Comparison of ENCODE assay signal across 8 mouse cellular contexts in the genomic region with DNA sequence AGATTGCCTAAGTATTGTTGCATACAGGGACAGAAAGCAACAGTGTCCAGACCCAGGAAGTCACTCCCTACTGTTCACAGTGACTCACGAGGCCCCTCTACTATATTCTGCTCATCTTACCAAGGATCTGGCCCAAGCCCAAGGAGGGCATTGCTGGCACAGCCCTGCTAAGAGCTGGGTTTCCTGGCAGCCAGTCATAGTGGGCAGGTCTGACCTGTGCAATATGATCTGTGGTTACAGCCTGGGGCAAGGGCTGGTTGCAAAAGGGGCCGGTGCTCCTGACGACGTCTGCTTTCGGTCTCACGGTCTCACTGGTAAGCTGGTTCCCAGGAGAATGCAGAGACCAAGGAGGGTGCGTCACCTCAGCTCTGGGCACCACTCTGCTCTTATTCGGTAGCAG. TPM values are rescaled to one million over a fixed set of nuclear protein-coding genes. Genes with fewer than 3 reads are reported as not detected.
A peak's percentile ranks its signal among the peaks of the same experiment; 100 is the strongest.
DNase-seq lines count a peak whose midpoint lies in the region; ATAC-seq and TF ChIP-seq lines count a peak whose summit lies in the region.

No protein-coding gene starts in this region.

- no peak overlapping the region for H3K4me3 ChIP-seq in liver, embryonic 12.5 days
- no peak overlapping the region for H3K4me3 ChIP-seq in lung, adult 2 months (replicated peaks; ENCODE audit: extremely low read depth, low read depth, low read length)

- no peak overlapping the region for H3K27ac ChIP-seq in liver, embryonic 12.5 days

- H3K4me1 ChIP-seq in liver, embryonic 12.5 days, result peaks cover 6% of the 10 kb centered on the region
- H3K4me1 ChIP-seq in lung, adult 2 months (ENCODE audit: control insufficient read depth, insufficient read depth, low read length), result no peaks in the 10 kb centered on the region; the same call in none of the 2 replicates

- H3K9ac ChIP-seq in liver, embryonic 12.5 days, result no peak overlapping the region

- no peak for TF ChIP-seq CTCF in lung, adult 2 months (IDR thresholded peaks at IDR 0.05; ENCODE audit: insufficient read depth, low read length)

- H3K4me2 ChIP-seq in liver, embryonic 12.5 days, result 0 out of 2 replicates have a peak overlapping the region, but pooled peaks have one; percentile 1

- no peak for ATAC-seq in liver, embryonic 12.5 days
- ATAC-seq in common myeloid progenitor, adult 5-6 weeks (replicated peaks; ENCODE audit: low read depth, poor library complexity, severe bottlenecking), result peak; percentile 96

- no peak for DNase-seq in liver
- peak; percentile 77 for DNase-seq in heart, postnatal 4 days
- peak; percentile 70 for DNase-seq in lung, adult 2 months
- peak; percentile 56 for DNase-seq in urinary bladder, postnatal 25 days (ENCODE audit: low spot score)
- DNase-seq in thymus, postnatal 10 days (ENCODE audit: low spot score in 2 of 2), result no peak
- no peak for DNase-seq in spleen, adult 12 weeks (ENCODE audit: low spot score)

- peaks cover 10% of the 10 kb centered on the region for H3K27me3 ChIP-seq in liver, embryonic 12.5 days (replicated peaks)

- WGBS in liver, embryonic 12.5 days (ENCODE audit: insufficient replicate concordance), result 22% methylated on average over 8 of the region's 8 CpGs
- 17% methylated on average over 8 of the region's 8 CpGs for WGBS in lung, adult 2 months

- H3K9me3 ChIP-seq in liver, embryonic 12.5 days (replicated peaks), result no peaks in the 10 kb centered on the region

- H3K36me3 ChIP-seq in liver, embryonic 12.5 days, result no peaks in the 10 kb centered on the region

- TF ChIP-seq POLR2A in lung, adult 2 months (IDR thresholded peaks at IDR 0.05; ENCODE audit: borderline replicate concordance, extremely low read depth, low read depth, low read length), result peak; percentile 18; the same call in 1 of the 2 replicates

RNA-seq across cellular contexts. Expression of a gene that starts 8.1 kb away (rescaled TPM):
- polyA plus RNA-seq in liver, embryonic 12.5 days (2016; fragmentation: Nextera tagmentation; extraction: Ambion mirVana), result 0.07 TPM in 1 of 2 replicates, not detected in the other
- total RNA-seq in common myeloid progenitor, adult 5-6 weeks (2017), result 0.05 TPM in 1 of 2 replicates, not detected in the other
- not detected for total RNA-seq in heart, postnatal 4 days (2021)
- 1.6 and 3.0 TPM in 2 replicates for polyA plus RNA-seq in lung, adult 2 months (2012; rRNA removed)

RNA-seq across cellular contexts. Expression of a gene that starts 25.6 kb away (rescaled TPM):
- 9.8 and 10.3 TPM in 2 replicates for polyA plus RNA-seq in liver, embryonic 12.5 days (2016; fragmentation: Nextera tagmentation; extraction: Ambion mirVana)
- total RNA-seq in common myeloid progenitor, adult 5-6 weeks (2017), result 12.8 and 22.5 TPM in 2 replicates
- 10 to 100 TPM; 13.9 to 14.0 TPM for total RNA-seq in heart, postnatal 4 days (2021)
- polyA plus RNA-seq in lung, adult 2 months (2012; rRNA removed), result 24.1 and 25.9 TPM in 2 replicates

RNA-seq across cellular contexts. Expression of a gene that starts 25.8 kb away (rescaled TPM):
- polyA plus RNA-seq in liver, embryonic 12.5 days (2016; fragmentation: Nextera tagmentation; extraction: Ambion mirVana), result 0.44 and 0.77 TPM in 2 replicates
- total RNA-seq in common myeloid progenitor, adult 5-6 weeks (2017), result 0.18 TPM in 1 of 2 replicates, not detected in the other
- total RNA-seq in heart, postnatal 4 days (2021), result not detected
- polyA plus RNA-seq in lung, adult 2 months (2012; rRNA removed), result 47.7 and 51.0 TPM in 2 replicates

RNA-seq across cellular contexts. Expression of a gene that starts 33.3 kb away (rescaled TPM):
- not detected in 2 replicates for polyA plus RNA-seq in liver, embryonic 12.5 days (2016; fragmentation: Nextera tagmentation; extraction: Ambion mirVana)
- total RNA-seq in common myeloid progenitor, adult 5-6 weeks (2017), result not detected in 2 replicates
- total RNA-seq in heart, postnatal 4 days (2021), result not detected
- polyA plus RNA-seq in lung, adult 2 months (2012; rRNA removed), result 1.1 and 1.9 TPM in 2 replicates

RNA-seq across cellular contexts. Expression of a gene that starts 54.4 kb away (rescaled TPM):
- 11.6 and 13.2 TPM in 2 replicates for polyA plus RNA-seq in liver, embryonic 12.5 days (2016; fragmentation: Nextera tagmentation; extraction: Ambion mirVana)
- 41.5 and 46.6 TPM in 2 replicates for total RNA-seq in common myeloid progenitor, adult 5-6 weeks (2017)
- 10 to 100 TPM; 12.1 to 13.2 TPM for total RNA-seq in heart, postnatal 4 days (2021)
- 2.7 and 4.1 TPM in 2 replicates for polyA plus RNA-seq in lung, adult 2 months (2012; rRNA removed)

Comparison
In these comparisons a context has a peak if more than half of its experiments do, and no peak if none do; other contexts are left out.
1. DNase-seq: peak in heart, postnatal 4 days (single experiment), lung, adult 2 months (single experiment) and urinary bladder, postnatal 25 days (single experiment); none in liver (single experiment), thymus, postnatal 10 days (0 of 2) and spleen, adult 12 weeks (single experiment).